Mouse (Mus musculus): ENCODE data around the gene Abcc4.

GRCm38 (mm10) chr14:118620773-118621448 lies 85.1 kb downstream of the Abcc4 start:
- no peak for TF ChIP-seq GATA1 (IDR thresholded peaks at IDR 0.05; ENCODE audit: low read length)
- TF ChIP-seq TAL1 (IDR thresholded peaks at IDR 0.05; ENCODE audit: low read length) = no peak

Measured in erythroblast, embryonic 14.5 days (primary cell).